Mouse (Mus musculus) gastrocnemius, adult 2 months (tissue): ENCODE measurements around the gene Rab43. TPM values are rescaled to one million over a fixed set of nuclear protein-coding genes. Genes with fewer than 3 reads are reported as not detected.

Source experiments
- DNase-seq: peaks from one replicate; pipeline ENCODE4 v3.0.0; 2022
- H3K27ac ChIP-seq: fragments of 200-600 bp; 2 replicates; pipeline ENCODE4 v1.8.1; 2022; ENCODE audit warnings: mild to moderate bottlenecking
- H3K4me3 ChIP-seq: fragments of 200-600 bp; 2 replicates; pipeline ENCODE4 v1.8.1; 2022; ENCODE audit warnings: mild to moderate bottlenecking, moderate library complexity
- CTCF ChIP-seq: fragments of 200-600 bp; IDR thresholded peaks from 2 replicates; pipeline ENCODE4 v1.8.1; 2022; ENCODE audit warnings: antibody characterized with exemption, mild to moderate bottlenecking, moderate library complexity
- intact Hi-C: fragments of 180-260 bp; cut with DNase I; formaldehyde crosslinking; loops from one replicate; pipeline ENCODE4 v1.15.1; 2025
- total RNA-seq, 2 experiments: library from RNA; stranded (reverse); gene quantifications; 2 replicates each; pipeline ENCODE4 v1.2.3; 2021

The Rab43 gene
- total RNA-seq, 2 experiments from 2014 or later: 3.9 to 4.9 TPM

DNA sequence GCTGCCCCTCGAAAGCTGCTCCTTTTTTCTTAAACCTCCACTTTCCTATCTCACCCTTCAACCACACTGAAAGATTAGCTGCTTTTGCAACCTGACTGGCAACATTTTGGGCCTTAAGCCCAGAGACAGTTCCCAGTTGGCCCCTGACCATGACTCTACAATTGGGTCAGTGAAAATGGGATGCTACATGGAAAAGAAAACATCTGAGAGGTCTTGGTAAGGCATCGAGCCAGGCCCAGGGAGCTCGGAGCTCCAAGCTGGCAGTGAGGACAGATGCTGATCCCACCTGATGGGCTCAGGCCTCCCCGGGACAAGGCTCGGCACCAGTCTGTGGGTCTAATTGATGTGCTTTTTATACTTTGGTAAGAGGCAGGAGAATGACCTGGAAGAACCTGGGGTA lies 20.1 kb downstream of the Rab43 start:
- intact Hi-C loops: no loop called here
- H3K27ac ChIP-seq: no peak overlapping the region

DNA sequence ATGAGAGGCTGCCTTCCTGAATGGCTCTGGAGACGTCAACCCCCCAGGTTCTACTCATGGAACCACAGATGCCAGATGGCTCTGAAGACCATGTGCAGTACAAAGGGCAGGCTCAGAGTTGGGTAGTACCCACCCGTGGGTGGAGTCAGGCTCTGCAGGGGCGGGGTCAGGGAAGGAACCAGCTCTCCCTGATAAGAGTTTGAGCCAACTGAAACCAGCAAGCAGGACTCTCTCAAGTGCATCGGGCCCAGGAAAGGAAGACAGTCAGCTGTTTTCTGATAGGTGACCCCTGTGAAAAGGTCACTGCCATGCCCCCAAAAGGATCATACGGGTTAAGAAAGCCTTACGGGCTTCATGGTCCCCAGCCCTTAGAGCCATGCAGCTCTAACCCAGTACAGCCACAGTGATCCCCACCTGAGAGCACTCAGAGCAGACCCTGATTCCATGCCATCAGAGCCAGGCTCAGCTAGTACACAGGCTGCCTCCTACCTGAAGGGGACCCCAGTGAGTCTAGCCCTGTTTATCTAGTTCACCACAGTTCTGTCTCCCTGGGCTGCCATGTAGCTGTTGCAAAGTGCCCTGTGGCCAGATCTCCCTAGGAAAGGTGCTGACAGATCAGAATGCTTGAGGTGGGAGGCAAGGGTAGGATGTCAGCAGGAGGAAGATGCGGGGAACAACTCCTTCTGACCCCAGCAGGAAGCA lies 21.0 kb downstream of the Rab43 start:
- no peak overlapping the region for H3K27ac ChIP-seq
- intact Hi-C loops: no loop called here
- peak; percentile 34 for DNase-seq
- TF ChIP-seq CTCF: no peak
- H3K4me3 ChIP-seq: no peak overlapping the region

More for the DNA sequence above, 20.1 kb downstream of the Rab43 start:
- H3K4me3 ChIP-seq: no peak overlapping the region
- no peak for TF ChIP-seq CTCF
- DNase-seq: no peak

DNA sequence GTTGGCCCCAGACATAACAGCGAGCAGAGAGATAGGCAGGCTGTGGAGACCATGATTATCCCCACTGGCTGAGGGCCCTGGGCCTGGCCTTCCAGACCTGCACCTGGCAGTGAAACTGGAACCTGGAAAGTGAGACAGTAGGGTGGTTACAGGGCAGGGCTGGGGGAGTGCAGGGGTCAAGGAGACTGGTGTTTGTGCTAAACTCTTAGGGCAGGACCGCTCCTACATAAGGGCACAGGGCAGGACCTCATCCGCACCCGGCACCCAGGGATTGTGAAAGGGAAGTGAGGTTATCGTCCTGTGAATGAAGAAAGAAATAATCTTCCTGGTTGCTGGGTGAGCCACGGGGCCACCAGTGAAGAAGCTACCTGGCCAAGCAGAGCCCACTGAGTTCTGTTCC lies 22.2 kb downstream of the Rab43 start:
- Histone ChIP-seq H3K4me3 (no peak overlapping the region), H3K27ac (no peak overlapping the region)
- TF ChIP-seq CTCF: no peak
- no peak for DNase-seq
- intact Hi-C loops: no loop called here

DNA sequence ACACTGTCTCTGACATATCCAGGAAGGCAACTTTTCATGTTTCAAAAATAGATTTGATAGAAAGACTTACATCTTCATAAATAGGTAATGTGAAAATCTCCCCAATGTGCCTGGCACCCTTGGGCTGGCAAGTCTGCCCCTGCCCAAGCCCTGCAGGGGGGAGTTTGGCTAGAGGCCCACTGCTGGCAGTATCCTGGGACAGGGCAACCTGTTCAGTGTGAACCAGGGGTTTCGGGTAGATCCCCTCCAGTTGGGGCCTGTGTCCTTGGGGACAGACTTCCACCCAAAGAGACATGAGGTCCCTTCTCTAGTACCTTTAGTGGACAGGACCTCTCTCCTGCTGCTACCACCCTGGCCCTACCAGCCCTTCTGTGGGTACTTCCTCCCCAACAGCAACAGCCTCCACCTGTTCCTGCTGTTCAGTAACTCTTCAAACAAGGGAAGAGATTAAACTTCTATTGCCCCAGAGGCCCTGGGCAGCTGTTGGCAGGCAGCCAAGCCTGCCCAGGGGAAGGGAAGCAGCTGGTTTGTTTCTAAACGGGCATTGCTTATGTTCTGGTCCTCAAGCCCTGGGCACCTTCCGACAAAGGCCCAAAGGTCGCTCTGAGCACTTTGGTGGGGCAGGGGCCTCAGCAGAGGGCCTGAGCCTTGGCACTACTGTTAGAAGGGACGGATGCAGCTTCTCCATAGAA lies 22.9 kb downstream of the Rab43 start:
- H3K4me3 ChIP-seq: no peak overlapping the region
- no peak for TF ChIP-seq CTCF
- intact Hi-C loops: no loop called here
- DNase-seq: peak; percentile 53
- no peak overlapping the region for H3K27ac ChIP-seq

DNA sequence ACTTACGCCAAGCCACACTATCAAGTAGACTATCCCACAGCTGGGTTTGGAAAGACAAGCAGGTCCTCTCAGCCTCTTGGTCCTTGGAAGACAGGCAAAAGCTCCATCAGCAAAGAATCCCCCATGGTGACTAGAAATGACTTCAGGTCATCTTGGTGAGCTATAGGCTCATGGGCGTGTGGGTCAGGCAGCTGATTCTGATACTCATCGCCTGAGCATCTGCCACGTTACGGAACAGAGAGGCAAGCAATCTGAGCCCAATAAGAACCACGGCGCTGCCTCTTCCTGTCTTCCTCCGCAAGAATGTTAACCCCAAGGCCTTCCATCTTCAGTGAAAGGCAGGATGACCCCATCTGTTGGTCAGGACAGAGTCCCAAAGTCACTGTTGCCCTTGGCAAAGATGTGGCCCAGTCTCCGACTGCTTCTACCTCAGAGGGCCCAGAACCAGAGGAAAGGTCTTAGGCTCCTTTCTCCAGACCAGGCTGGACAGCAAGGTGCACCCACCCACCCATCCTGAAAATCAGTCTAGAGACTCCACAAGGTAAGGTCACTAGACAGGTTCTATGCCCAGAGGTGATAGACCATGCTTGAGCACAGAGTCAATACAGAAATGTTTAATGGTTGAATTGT lies 23.6 kb downstream of the Rab43 start:
- no peak for DNase-seq
- intact Hi-C loops: no loop called here
- Histone ChIP-seq H3K4me3 (no peak overlapping the region), H3K27ac (no peak overlapping the region)
- TF ChIP-seq CTCF: no peak

DNA sequence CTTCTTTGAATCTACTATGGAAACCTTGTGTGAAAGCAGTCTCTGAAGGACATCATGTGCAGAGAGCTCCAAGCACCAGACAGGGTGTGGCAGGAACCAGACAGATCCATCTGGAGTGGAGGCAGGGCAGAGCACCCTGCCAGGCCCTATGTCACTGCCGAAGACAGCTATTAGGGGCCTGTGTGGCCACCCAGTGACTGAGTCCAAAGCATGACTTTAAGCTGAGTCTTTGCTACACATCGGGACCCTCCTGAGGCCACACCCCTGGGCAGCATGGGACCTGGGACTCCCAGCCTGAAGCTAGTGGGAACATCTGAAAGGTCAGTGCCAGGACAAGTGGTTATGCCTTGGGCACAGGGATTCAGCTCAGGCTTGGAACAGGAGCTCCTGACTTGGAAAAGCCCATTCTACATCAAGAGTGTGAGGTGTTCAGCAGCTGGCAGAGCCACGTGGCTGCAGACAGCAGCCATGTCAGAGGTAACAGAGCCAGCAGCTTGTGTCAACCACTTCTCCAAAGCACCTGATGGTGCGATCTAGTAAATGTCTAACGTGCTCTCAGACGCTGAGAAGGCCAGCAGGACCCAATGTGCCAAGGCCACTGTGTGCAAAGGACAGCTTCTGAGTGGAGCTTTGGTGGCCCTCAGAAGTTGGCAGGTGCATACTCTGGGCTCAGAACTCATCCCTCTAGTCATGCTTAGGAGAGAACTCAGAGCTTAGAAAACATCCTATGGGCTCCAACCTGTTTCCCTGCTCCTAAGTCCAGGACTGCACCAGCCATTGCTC lies 24.7 kb downstream of the Rab43 start:
- Histone ChIP-seq H3K27ac (peak overlapping the region; percentile 40), H3K4me3 (no peak overlapping the region)
- intact Hi-C loops: no loop called here
- no peak for TF ChIP-seq CTCF
- DNase-seq: peak; percentile 70

DNA sequence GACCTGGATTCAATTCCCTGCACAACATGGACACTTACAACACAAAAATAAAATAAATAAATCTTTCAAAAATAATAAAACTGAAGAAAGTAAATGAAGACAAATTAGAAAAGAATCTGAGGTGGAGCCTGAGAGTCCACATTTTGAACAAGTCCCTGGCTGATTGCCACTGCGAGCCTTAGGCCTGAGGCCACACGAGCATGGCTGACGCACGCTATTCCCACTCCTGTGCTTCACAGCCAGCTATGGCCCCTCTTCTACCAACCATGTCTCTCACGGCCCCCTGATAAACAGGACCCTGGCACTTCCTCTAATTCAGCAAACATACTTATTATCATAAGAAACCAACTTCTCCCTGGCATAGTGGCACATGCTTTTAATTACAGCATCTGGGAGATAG lies 25.3 kb downstream of the Rab43 start:
- Histone ChIP-seq H3K27ac (0 out of 2 replicates have a peak overlapping the region, but pooled peaks have one; percentile 40), H3K4me3 (no peak overlapping the region)
- DNase-seq: no peak
- intact Hi-C loops: no loop called here
- TF ChIP-seq CTCF: no peak

DNA sequence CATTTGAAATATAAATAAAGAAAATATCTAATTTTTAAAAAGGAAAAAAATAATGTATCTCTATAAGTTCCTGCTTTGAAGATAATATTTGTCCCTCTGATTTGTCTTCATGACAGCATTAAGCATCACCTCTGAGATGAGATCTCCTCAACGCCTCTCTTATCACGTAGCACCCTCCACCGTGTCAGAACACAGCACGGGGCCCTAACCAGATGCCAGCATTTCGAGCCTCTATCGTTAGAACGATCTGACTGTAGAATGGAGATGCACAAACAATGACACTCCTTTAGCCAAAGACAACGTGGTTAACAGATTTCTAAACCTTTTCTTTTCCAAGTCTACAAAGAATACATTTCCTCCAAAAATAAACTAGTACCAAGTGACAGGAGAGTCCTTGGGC lies 27.9 kb downstream of the Rab43 start:
- intact Hi-C loops: no loop called here
- no peak for TF ChIP-seq CTCF
- H3K4me3 ChIP-seq: no peak overlapping the region
- no peak overlapping the region for H3K27ac ChIP-seq
- DNase-seq: no peak

DNA sequence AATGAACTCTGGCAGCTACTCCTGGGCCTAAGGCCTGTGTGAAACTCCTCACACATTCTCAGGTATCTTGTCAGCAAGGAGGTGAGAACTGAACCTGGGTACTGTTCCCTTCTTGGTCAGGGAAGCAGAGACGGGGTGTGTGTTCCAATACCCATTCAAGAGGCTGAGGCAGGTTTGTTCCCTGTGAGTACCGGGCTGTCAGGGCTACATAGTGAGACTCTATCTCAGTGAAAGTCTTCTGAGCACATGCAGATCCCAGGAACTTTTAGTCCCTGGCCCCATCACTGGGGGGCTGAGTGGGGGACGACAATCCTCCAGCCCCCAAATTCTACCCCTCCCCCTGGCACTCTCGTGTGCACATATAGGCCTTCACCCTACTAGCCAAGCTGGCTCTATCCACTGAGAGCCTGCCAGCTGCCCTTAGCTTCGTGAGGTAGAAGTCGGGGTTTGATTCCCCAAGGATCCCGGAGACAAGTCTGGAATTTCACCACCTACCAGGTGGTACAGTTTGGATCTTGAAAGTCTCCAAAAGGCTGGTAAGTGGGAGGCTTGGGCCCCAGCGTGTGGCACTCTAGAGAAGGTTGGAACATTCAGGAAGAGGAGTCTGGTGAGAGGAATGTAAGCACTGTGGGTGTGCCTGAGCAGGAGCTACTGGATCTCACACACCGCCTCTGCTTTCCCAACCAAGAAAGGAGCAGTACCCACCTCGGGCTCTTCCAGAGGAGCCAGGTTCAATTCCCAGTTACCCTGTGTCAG lies 31.2 kb downstream of the Rab43 start:
- Histone ChIP-seq H3K4me3 (no peak overlapping the region), H3K27ac (no peak overlapping the region)
- no peak for DNase-seq
- intact Hi-C loops: no loop called here
- TF ChIP-seq CTCF: no peak

DNA sequence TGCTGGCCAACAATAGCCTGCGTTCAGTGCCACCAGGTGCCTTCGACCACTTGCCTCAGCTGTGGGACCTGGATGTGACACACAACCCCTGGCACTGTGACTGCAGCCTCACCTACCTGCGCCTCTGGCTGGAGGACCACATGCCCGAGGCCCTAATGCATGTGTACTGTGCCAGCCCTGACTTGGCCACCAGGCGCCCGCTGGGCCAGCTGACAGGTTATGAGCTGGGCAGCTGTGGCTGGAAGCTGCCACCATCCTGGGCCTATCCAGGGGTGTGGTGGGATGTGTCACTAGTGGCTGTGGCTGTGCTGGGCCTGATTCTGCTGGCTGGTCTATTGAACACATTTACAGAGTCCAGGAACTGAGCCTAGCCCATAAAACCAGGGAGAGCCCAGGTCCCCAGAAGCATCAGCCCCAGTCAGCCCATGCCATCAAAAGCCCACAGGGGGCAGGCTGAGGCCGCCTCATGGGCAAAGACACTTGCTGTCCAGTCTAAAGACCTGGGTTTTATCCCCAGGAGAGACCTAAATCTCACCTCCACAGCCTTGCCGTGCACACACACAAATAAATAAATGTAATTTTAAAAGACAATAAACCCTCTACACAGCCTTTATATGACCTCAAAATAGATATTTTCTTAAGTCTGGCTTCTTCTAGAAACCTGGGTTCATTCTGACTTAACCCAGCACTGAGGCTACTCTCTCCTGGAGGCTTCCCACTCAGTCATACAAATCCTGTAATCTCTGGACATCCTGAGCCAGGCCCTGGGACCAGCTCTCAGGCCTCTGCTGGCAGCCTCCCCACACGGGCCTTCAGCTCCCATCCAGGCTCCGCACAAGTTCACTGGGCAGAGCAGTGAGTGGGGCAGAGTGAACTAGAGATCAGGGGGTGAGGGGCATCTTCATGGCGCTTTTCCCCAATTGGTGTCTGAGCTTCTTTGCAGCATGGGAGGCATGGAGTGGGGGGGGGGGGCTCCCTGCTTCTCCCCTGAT lies 32.5 kb downstream of the Rab43 start:
- intact Hi-C loops: no loop called here
- H3K4me3 ChIP-seq: no peak overlapping the region
- H3K27ac ChIP-seq: no peak overlapping the region
- peak; percentile 42 for DNase-seq
- TF ChIP-seq CTCF: peak; percentile 52
